Mouse (Mus musculus) ES-E14 (cell line): ENCODE results near the gene Rcan2.

Experiments
- CHD2 ChIP-seq: IDR thresholded peaks from 2 replicates; pipeline ENCODE4 v1.6.1; 2014; ENCODE audit warnings: mild to moderate bottlenecking, low read depth, low read length, inconsistent platforms
- HCFC1 ChIP-seq: IDR thresholded peaks from 2 replicates; pipeline ENCODE4 v1.6.1; 2012; ENCODE audit warnings: low read length, inconsistent platforms, borderline replicate concordance; ENCODE audit not compliant: insufficient read depth

- TF ChIP-seq HCFC1, result no peak
- TF ChIP-seq CHD2, result no peak
Measured at GRCm38 (mm10) chr17:43990957-43991383, 189.8 kb downstream of the Rcan2 start.
